ENCODE assay signal across 8 mouse cellular contexts in genomic region chr9:98031898-98032572, GRCm38 (mm10). TPM values are rescaled to one million over a fixed set of nuclear protein-coding genes. Genes with fewer than 3 reads are reported as not detected.
DNase-seq lines count a peak whose midpoint lies in the region; ATAC-seq lines count a peak whose summit lies in the region.

No protein-coding gene starts in this region.

- H3K4me2 ChIP-seq in kidney, embryonic 16.5 days (replicated peaks; ENCODE audit: low read depth, low read length) = peak overlapping the region; percentile 78
- H3K4me2 ChIP-seq in forebrain, embryonic 15.5 days (replicated peaks) = peak overlapping the region; percentile 76
- H3K4me2 ChIP-seq in limb, embryonic 11.5 days (ENCODE audit: low read depth, severe bottlenecking) = peak overlapping the region; percentile 89

- peak overlapping the region; percentile 57; the same call in 1 of the 2 replicates for H3K9ac ChIP-seq in kidney, embryonic 16.5 days (replicated peaks; ENCODE audit: low read length)
- H3K9ac ChIP-seq in forebrain, embryonic 15.5 days (replicated peaks) = peak overlapping the region; percentile 80
- H3K9ac ChIP-seq in limb, embryonic 11.5 days (ENCODE audit: low read length) = no peak overlapping the region

- peak overlapping the region; percentile 57 for H3K4me3 ChIP-seq in kidney, embryonic 16.5 days (ENCODE audit: low read length)
- H3K4me3 ChIP-seq in forebrain, embryonic 15.5 days = peak overlapping the region; percentile 65
- peak overlapping the region; percentile 67 for H3K4me3 ChIP-seq in limb, embryonic 11.5 days (ENCODE audit: low read depth, low read length)

- H3K36me3 ChIP-seq in kidney, embryonic 16.5 days (ENCODE audit: insufficient read depth, low read length) = no peaks in the 10 kb centered on the region
- H3K36me3 ChIP-seq in forebrain, embryonic 15.5 days = no peaks in the 10 kb centered on the region
- no peaks in the 10 kb centered on the region for H3K36me3 ChIP-seq in limb, embryonic 11.5 days (ENCODE audit: control insufficient read depth, insufficient read depth, low read length)

- H3K27ac ChIP-seq in kidney, embryonic 16.5 days (ENCODE audit: low read length) = no peak overlapping the region
- H3K27ac ChIP-seq in forebrain, embryonic 15.5 days (replicated peaks) = peak overlapping the region; percentile 81; the same call in 1 of the 2 replicates
- H3K27ac ChIP-seq in limb, embryonic 11.5 days (replicated peaks; ENCODE audit: low read depth, low read length) = no peak overlapping the region

- 2% methylated on average over 31 of the region's 31 CpGs for WGBS in kidney, embryonic 16.5 days
- WGBS in forebrain, embryonic 15.5 days = under 1% methylated on average over 31 of the region's 31 CpGs
- WGBS in limb, embryonic 11.5 days = under 1% methylated on average over 30 of the region's 31 CpGs

- H3K9me3 ChIP-seq in kidney, embryonic 16.5 days (ENCODE audit: low read length) = 0 out of 2 replicates have a peak, but pooled peaks cover 3% of the 10 kb centered on the region
- H3K9me3 ChIP-seq in forebrain, embryonic 15.5 days = no peaks in the 10 kb centered on the region
- H3K9me3 ChIP-seq in limb, embryonic 11.5 days (ENCODE audit: control insufficient read depth, low read length) = no peaks in the 10 kb centered on the region

- H3K27me3 ChIP-seq in kidney, embryonic 16.5 days (ENCODE audit: insufficient read depth, low read length) = peaks cover 44% of the 10 kb centered on the region
- peaks cover 9% of the 10 kb centered on the region; the same call in 1 of the 2 replicates for H3K27me3 ChIP-seq in forebrain, embryonic 15.5 days
- H3K27me3 ChIP-seq in limb, embryonic 11.5 days (ENCODE audit: control insufficient read depth, insufficient read depth, low read length) = peaks cover 16% of the 10 kb centered on the region

- H3K4me1 ChIP-seq in kidney, embryonic 16.5 days (ENCODE audit: insufficient read depth, low read length) = peaks cover 16% of the 10 kb centered on the region; the same call in 1 of the 2 replicates
- H3K4me1 ChIP-seq in forebrain, embryonic 15.5 days = peaks cover 30% of the 10 kb centered on the region
- peaks cover 12% of the 10 kb centered on the region for H3K4me1 ChIP-seq in limb, embryonic 11.5 days (ENCODE audit: control insufficient read depth, insufficient read depth, low read length)

- 0 out of 2 replicates have a peak, but pooled peaks have one; percentile 13 for ATAC-seq in kidney, embryonic 16.5 days (ENCODE audit: low FRiP score, low TSS enrichment)
- peak; percentile 9 for ATAC-seq in forebrain, embryonic 15.5 days (replicated peaks)
- ATAC-seq in limb, embryonic 11.5 days (ENCODE audit: insufficient number of reproducible peaks, low FRiP score, low TSS enrichment, low read depth) = no peak
- no peak for ATAC-seq in activated CD4-positive, CD25-positive, alpha-beta regulatory T cell, adult 4 months

- no peak for DNase-seq in kidney, postnatal 14 days
- peak; percentile 22 for DNase-seq in cerebellum, adult 8-10 months
- peak; percentile 47 for DNase-seq in limb, embryonic 11.5 days (ENCODE audit: low spot score)
- DNase-seq in retina, embryonic 14.5 days (ENCODE audit: low spot score) = peak; percentile 38
- DNase-seq in thymus, postnatal 0 days (ENCODE audit: low spot score) = no peak

RNA-seq across cellular contexts. Expression of gene Clstn2, which starts 0.9 kb away (rescaled TPM):
- 1.3 and 1.5 TPM in 2 replicates for polyA plus RNA-seq in kidney, embryonic 16.5 days (2015; fragmentation: Nextera tagmentation; extraction: Ambion mirVana)
- polyA plus RNA-seq in forebrain, embryonic 15.5 days (2015; fragmentation: Nextera tagmentation; extraction: Ambion mirVana) = 15.1 and 19.1 TPM in 2 replicates
- polyA plus RNA-seq in limb, embryonic 11.5 days (2014; fragmentation: Nextera tagmentation; extraction: Ambion mirVana) = 1.3 and 1.5 TPM in 2 replicates
- polyA plus RNA-seq in thymus, postnatal 0 days (2015; fragmentation: Nextera tagmentation; extraction: Ambion mirVana) = 0.05 and 0.08 TPM in 2 replicates
- polyA plus RNA-seq in activated CD4-positive, CD25-positive, alpha-beta regulatory T cell, adult 4 months (2017; shearing (Covaris generic)) = not detected

Comparison
In these comparisons a context has a peak if more than half of its experiments do, and no peak if none do; other contexts are left out.
1. ATAC-seq: peak in kidney, embryonic 16.5 days (single experiment) and forebrain, embryonic 15.5 days (single experiment); none in limb, embryonic 11.5 days (single experiment) and activated CD4-positive, CD25-positive, alpha-beta regulatory T cell, adult 4 months (single experiment).
2. DNase-seq: peak in cerebellum, adult 8-10 months (single experiment), limb, embryonic 11.5 days (single experiment) and retina, embryonic 14.5 days (single experiment); none in kidney, postnatal 14 days (single experiment) and thymus, postnatal 0 days (single experiment).
3. Peak in every context shown above with its lines, with median percentiles within 50 percentile points of each other: H3K4me2 ChIP-seq and H3K4me3 ChIP-seq.